Mouse (Mus musculus) intestine, postnatal 0 days (tissue): ENCODE measurements at regions not wholly inside any gene's neighbourhood (a gene's known extent, or its start where the extent isn't known, plus 50 kb on each side); places are given as distances from the start of the nearest gene placed in this dataset.

Source experiments
- ATAC-seq: fragments of 200-750 bp; cut with Nextera tagmentation; 2 replicates; pipeline ENCODE4 v1.8.0; 2017; ENCODE audit warnings: mild to moderate bottlenecking, moderate TSS enrichment, moderate library complexity
- H3K27ac ChIP-seq: fragments of 300-500 bp; sonication (generic); 2 replicates; pipeline ENCODE4 v1.5.1; 2014; ENCODE audit warnings: mild to moderate bottlenecking, low read depth, low read length, moderate library complexity
- H3K27me3 ChIP-seq: fragments of 300-500 bp; sonication (generic); replicated peaks from 2 replicates; pipeline ENCODE4 v1.6.1; 2014; ENCODE audit warnings: low read length, mixed read lengths; ENCODE audit not compliant: control insufficient read depth, insufficient read depth
- H3K36me3 ChIP-seq: fragments of 300-500 bp; sonication (generic); 2 replicates; pipeline ENCODE4 v1.6.1; 2014; ENCODE audit warnings: mild to moderate bottlenecking, moderate library complexity; ENCODE audit not compliant: control insufficient read depth, insufficient read depth
- H3K4me1 ChIP-seq: fragments of 300-500 bp; sonication (generic); replicated peaks from 2 replicates; pipeline ENCODE4 v1.6.1; 2014; ENCODE audit warnings: antibody characterized with exemption, low read length, mixed read lengths; ENCODE audit not compliant: control insufficient read depth, insufficient read depth
- H3K4me2 ChIP-seq: fragments of 300-500 bp; sonication (generic); replicated peaks from 2 replicates; pipeline ENCODE4 v1.6.1; 2014; ENCODE audit warnings: low read depth, mild to moderate bottlenecking, moderate library complexity
- H3K4me3 ChIP-seq: fragments of 300-500 bp; sonication (generic); 2 replicates; pipeline ENCODE4 v1.5.1; 2014; ENCODE audit warnings: low read depth, low read length
- H3K9ac ChIP-seq: fragments of 300-500 bp; sonication (generic); 2 replicates; pipeline ENCODE4 v1.6.1; 2014; ENCODE audit warnings: mild to moderate bottlenecking, low read depth, low read length
- H3K9me3 ChIP-seq: fragments of 300-500 bp; sonication (generic); 2 replicates; pipeline ENCODE4 v1.6.1; 2016; ENCODE audit warnings: mixed run types; ENCODE audit not compliant: control insufficient read depth
- CTCF ChIP-seq: sonication (generic); IDR thresholded peaks from 2 replicates; pipeline ENCODE4 v1.5.1; 2016; ENCODE audit warnings: low read depth, mild to moderate bottlenecking, control low read depth, antibody characterized with exemption, moderate library complexity
- WGBS: fragments of 180-500 bp; shearing (Covaris S2); extraction: QIAGEN DNeasy Blood & Tissue Kit; methylation state at CpG from one replicate; pipeline ENCODE4 v1.1.7; 2014; 5-methylcytosine and 5-hydroxymethylcytosine counted together

DNA sequence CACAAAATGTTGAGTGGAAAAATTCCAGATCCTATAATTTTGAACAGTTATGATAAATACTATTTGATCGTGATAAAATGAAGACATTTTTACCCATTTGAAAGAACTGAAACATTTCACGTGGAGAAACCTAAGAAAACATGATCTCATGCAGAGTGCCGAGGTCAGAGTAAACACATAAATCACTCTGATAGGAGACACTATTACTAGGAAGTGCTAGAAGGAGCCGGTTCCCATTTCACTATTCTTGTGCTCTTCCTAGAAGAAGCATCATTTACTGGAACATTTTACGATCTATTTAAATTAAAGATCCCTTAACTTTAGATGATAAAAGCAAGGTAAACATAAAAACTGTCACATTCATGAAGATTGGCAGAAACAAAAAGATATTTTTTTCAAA, 1359.7 kb upstream of the Flrt2 start:
- WGBS, result 31% methylated on average over 5 of the region's 5 CpGs
- H3K4me2 ChIP-seq, result no peak overlapping the region
- no peaks in the 10 kb centered on the region for H3K36me3 ChIP-seq
- no peak for TF ChIP-seq CTCF
- no peak overlapping the region for H3K9ac ChIP-seq
- no peak overlapping the region for H3K4me3 ChIP-seq
- no peaks in the 10 kb centered on the region for H3K27me3 ChIP-seq
- no peak overlapping the region for H3K27ac ChIP-seq
- no peaks in the 10 kb centered on the region for H3K9me3 ChIP-seq
- H3K4me1 ChIP-seq, result no peaks in the 10 kb centered on the region
- no peak for ATAC-seq

DNA sequence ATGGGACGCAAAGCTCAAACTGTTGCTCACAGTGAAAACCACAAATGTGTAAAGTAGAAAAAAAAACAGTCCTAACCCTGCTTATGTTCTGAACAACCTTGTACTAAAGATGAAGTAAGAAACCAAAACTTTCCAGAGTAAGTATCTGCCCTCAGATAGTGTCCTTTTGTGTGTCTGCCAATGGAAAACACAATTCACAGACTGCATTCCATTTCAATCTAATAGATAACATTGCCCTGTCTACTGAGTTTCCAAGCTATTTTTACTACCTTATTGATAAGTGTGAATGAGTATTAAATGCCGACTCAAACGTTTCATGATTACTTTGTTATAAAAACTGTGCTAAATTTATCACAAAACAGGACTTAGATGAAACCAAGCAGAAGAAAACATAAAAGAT, 1357.4 kb upstream of the Flrt2 start:
- no peaks in the 10 kb centered on the region for H3K4me1 ChIP-seq
- no peak overlapping the region for H3K27ac ChIP-seq
- H3K36me3 ChIP-seq, result no peaks in the 10 kb centered on the region
- H3K27me3 ChIP-seq, result no peaks in the 10 kb centered on the region
- no peak overlapping the region for H3K9ac ChIP-seq
- H3K4me3 ChIP-seq, result no peak overlapping the region
- H3K9me3 ChIP-seq, result no peaks in the 10 kb centered on the region
- H3K4me2 ChIP-seq, result no peak overlapping the region
- no peak for ATAC-seq
- 59% methylated on average over 3 of the region's 3 CpGs for WGBS
- no peak for TF ChIP-seq CTCF

DNA sequence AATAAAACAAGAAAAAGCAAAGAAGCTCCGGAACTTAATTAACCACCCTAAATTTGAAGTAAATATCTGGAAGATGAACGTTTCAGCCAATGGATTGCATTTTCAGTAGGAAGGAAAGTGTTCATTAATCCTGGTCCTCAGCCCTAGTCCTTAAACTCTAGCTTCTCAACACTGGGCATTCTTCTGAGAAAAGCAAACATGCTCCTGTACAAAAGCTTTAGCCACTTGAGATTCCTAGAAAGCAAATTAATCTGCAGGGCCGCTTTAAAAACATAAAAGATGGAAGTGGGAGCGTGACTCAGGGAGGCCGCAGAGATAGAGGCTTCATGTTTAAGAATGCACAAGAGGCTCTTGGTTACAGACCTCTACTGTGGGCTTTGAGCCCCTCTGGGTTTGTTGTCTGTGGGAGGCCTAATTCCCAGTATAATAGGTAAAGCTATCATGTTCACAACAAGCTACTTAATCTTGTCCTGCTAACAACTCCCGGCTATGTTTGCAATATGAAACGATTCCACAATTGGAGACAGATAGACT, 1342.3 kb upstream of the Flrt2 start:
- Histone ChIP-seq H3K9ac (no peak overlapping the region), H3K27me3 (no peaks in the 10 kb centered on the region), H3K36me3 (no peaks in the 10 kb centered on the region), H3K9me3 (no peaks in the 10 kb centered on the region), H3K4me2 (no peak overlapping the region), H3K4me3 (no peak overlapping the region), H3K27ac (no peak overlapping the region), H3K4me1 (no peaks in the 10 kb centered on the region)
- no peak for TF ChIP-seq CTCF
- ATAC-seq, result no peak
- 62% methylated on average over 7 of the region's 7 CpGs for WGBS

DNA sequence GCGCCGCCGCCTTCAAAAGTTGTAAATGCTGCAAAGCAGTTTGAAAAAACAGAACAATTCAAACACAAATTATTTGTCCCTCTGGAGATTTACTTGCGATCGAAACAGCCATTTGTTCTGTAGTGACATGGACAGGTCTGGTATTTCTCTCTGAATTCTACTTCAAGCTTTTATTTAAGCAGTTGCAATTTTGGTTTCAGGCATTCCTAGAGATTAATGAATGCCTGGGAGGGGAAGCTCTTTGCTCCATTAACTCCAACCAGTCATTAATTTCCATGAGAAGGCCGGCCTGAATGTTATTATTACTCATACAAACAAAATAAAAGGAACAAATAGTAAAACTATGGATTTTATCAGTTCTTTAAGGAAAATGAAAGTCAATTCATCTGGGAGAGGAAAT, 1327.8 kb upstream of the Flrt2 start:
- Histone ChIP-seq H3K4me1 (no peaks in the 10 kb centered on the region), H3K36me3 (no peaks in the 10 kb centered on the region), H3K27ac (no peak overlapping the region), H3K27me3 (no peaks in the 10 kb centered on the region), H3K9me3 (no peaks in the 10 kb centered on the region), H3K9ac (no peak overlapping the region), H3K4me3 (no peak overlapping the region), H3K4me2 (no peak overlapping the region)
- ATAC-seq, result no peak
- 65% methylated on average over 6 of the region's 6 CpGs for WGBS
- TF ChIP-seq CTCF, result no peak

DNA sequence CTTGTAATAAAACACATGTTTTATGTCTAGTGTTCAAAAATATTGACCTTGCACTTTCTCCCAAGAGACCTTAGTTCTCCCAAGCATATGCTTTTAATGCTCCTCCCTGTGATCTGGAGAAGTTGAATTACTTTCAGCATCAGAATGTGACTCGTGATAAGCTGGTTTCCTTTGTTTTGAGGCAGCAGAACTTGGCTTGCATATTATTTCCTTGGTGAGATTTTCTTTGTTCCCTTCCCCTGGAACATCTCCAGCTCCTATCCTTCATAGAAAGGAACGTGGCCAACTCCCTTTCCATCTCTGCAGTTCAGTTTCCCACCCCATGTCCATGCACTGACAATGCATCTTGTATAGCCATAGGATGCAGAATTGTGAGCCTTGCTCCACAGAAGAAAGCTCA, 1292.0 kb upstream of the Flrt2 start:
- H3K4me2 ChIP-seq, result no peak overlapping the region
- WGBS, result 53% methylated on average over 2 of the region's 2 CpGs
- no peaks in the 10 kb centered on the region for H3K36me3 ChIP-seq
- ATAC-seq, result no peak
- no peak overlapping the region for H3K4me3 ChIP-seq
- H3K27me3 ChIP-seq, result no peaks in the 10 kb centered on the region
- H3K9me3 ChIP-seq, result no peaks in the 10 kb centered on the region
- no peak overlapping the region for H3K27ac ChIP-seq
- no peak overlapping the region for H3K9ac ChIP-seq
- no peaks in the 10 kb centered on the region for H3K4me1 ChIP-seq
- TF ChIP-seq CTCF, result no peak

DNA sequence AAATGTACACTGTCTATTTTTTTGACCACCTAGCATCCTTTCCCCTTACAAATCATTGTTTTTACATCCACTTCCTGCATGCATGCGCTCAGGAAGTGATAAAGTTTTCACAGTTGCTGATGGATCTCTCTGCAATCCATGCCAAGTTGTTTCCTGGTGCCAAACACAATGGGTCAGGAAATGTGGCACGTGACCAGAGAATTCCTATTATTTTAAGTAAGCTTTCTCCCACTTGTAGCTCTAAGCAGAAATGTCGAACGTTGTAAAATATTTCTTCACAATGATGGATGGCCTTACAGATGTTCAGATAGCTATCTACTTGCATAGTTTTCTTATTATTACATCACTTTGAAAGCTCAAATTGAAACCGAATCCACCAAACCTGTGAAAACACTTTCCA, 1271.1 kb upstream of the Flrt2 start:
- H3K27ac ChIP-seq, result no peak overlapping the region
- no peak overlapping the region for H3K4me2 ChIP-seq
- TF ChIP-seq CTCF, result no peak
- no peak for ATAC-seq
- H3K4me3 ChIP-seq, result no peak overlapping the region
- no peaks in the 10 kb centered on the region for H3K27me3 ChIP-seq
- WGBS, result 52% methylated on average over 5 of the region's 5 CpGs
- no peaks in the 10 kb centered on the region for H3K9me3 ChIP-seq
- H3K9ac ChIP-seq, result no peak overlapping the region
- no peaks in the 10 kb centered on the region for H3K4me1 ChIP-seq
- no peaks in the 10 kb centered on the region for H3K36me3 ChIP-seq

DNA sequence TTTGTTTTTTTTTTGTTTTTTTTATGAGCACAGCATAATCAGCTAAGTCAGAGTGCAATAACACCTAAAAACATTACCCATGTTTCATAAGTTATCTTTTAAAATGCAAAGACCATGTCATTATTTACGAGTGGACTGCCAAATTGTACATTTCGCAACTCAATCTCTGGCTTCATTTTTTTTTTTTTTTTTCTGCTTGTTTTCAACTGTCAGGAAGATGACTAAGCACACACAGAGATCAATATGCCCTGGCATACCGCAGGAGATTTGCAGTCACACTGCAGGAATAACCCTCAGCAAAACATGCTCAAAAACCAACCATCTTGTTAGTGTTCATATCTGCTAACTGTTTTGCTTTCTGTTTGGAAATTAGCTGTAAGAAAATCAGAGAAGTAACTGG, 1270.3 kb upstream of the Flrt2 start:
- H3K4me3 ChIP-seq, result no peak overlapping the region
- no peak for TF ChIP-seq CTCF
- 61% methylated on average over 3 of the region's 3 CpGs for WGBS
- no peak overlapping the region for H3K4me2 ChIP-seq
- no peaks in the 10 kb centered on the region for H3K36me3 ChIP-seq
- no peak overlapping the region for H3K9ac ChIP-seq
- H3K9me3 ChIP-seq, result no peaks in the 10 kb centered on the region
- no peak overlapping the region for H3K27ac ChIP-seq
- H3K27me3 ChIP-seq, result no peaks in the 10 kb centered on the region
- ATAC-seq, result no peak
- H3K4me1 ChIP-seq, result no peaks in the 10 kb centered on the region
